Mouse (Mus musculus): ENCODE measurements around the gene Polr2b. TPM values are rescaled to one million over a fixed set of nuclear protein-coding genes. Genes with fewer than 3 reads are reported as not detected.

Gene Polr2b
- total RNA-seq, 4 experiments from 2014 or later: 63.5 to 111 (median 85.4) TPM

GRCm38 (mm10) chr5:77366313-77366712 lies 56.4 kb downstream of the Polr2b start:
- DNase-seq: no peak

- no peak for DNase-seq
Observed at GRCm38 (mm10) chr5:77367145-77367544, 57.2 kb downstream of the Polr2b start.

- DNase-seq: no peak
Observed at GRCm38 (mm10) chr5:77367682-77368081, 57.7 kb downstream of the Polr2b start.

GRCm38 (mm10) chr5:77368194-77368593 lies 58.2 kb downstream of the Polr2b start:
- DNase-seq: no peak

- DNase-seq: no peak
Observed at GRCm38 (mm10) chr5:77369394-77369793, 59.4 kb downstream of the Polr2b start.

- no peak for DNase-seq
Observed at GRCm38 (mm10) chr5:77370378-77370892, 60.5 kb downstream of the Polr2b start.

GRCm38 (mm10) chr5:77372242-77372641 lies 62.3 kb downstream of the Polr2b start:
- DNase-seq: no peak

GRCm38 (mm10) chr5:77372778-77373177 lies 62.8 kb downstream of the Polr2b start:
- DNase-seq: no peak

GRCm38 (mm10) chr5:77374945-77375344 lies 65.0 kb downstream of the Polr2b start:
- no peak for DNase-seq

GRCm38 (mm10) chr5:77375546-77375945 lies 65.6 kb downstream of the Polr2b start:
- no peak for DNase-seq

- DNase-seq: no peak
Observed at GRCm38 (mm10) chr5:77378027-77378426, 68.1 kb downstream of the Polr2b start.

- DNase-seq: no peak
Observed at GRCm38 (mm10) chr5:77379434-77380135, 69.6 kb downstream of the Polr2b start.

- DNase-seq: no peak
Observed at GRCm38 (mm10) chr5:77380321-77380901, 70.5 kb downstream of the Polr2b start.

GRCm38 (mm10) chr5:77381283-77381682 lies 71.3 kb downstream of the Polr2b start:
- DNase-seq: no peak

- no peak for DNase-seq
Observed at GRCm38 (mm10) chr5:77381686-77382085, 71.7 kb downstream of the Polr2b start.

GRCm38 (mm10) chr5:77383799-77384554 lies 74.0 kb downstream of the Polr2b start:
- DNase-seq: peak; percentile 64

GRCm38 (mm10) chr5:77384724-77385123 lies 74.8 kb downstream of the Polr2b start:
- no peak for DNase-seq

GRCm38 (mm10) chr5:77385221-77385620 lies 75.3 kb downstream of the Polr2b start:
- DNase-seq: no peak

GRCm38 (mm10) chr5:77385900-77386595 lies 76.1 kb downstream of the Polr2b start:
- DNase-seq: no peak

GRCm38 (mm10) chr5:77386596-77387413 lies 76.9 kb downstream of the Polr2b start:
- no peak for DNase-seq

GRCm38 (mm10) chr5:77387414-77387704 lies 77.4 kb downstream of the Polr2b start:
- no peak for DNase-seq

GRCm38 (mm10) chr5:77388359-77388758 lies 78.4 kb downstream of the Polr2b start:
- no peak for DNase-seq

Measured in adrenal gland, adult 8-10 months (tissue).